Mouse (Mus musculus) gastrocnemius, postnatal 10 days (tissue): Measurements from ENCODE around the gene Kirrel. TPM values are rescaled to one million over a fixed set of nuclear protein-coding genes. Genes with fewer than 3 reads are reported as not detected.
A peak's percentile ranks its signal among the peaks of the same experiment; 100 is the strongest.
"Not testable (repeated sequence)": the region's sequence is repeated elsewhere in the genome, so short reads cannot be mapped to it uniquely, and the experiment has no call there.

Experiments
- DNase-seq: peaks from one replicate; pipeline ENCODE4 v3.0.0; 2021; ENCODE audit warnings: mixed read lengths
- total RNA-seq, 2 experiments: library from RNA; stranded (reverse); gene quantifications; 2 replicates each; pipeline ENCODE4 v1.2.3; 2021

The Kirrel gene
- total RNA-seq, 2 experiments from 2014 or later = 13.7 to 19.0 TPM

DNA sequence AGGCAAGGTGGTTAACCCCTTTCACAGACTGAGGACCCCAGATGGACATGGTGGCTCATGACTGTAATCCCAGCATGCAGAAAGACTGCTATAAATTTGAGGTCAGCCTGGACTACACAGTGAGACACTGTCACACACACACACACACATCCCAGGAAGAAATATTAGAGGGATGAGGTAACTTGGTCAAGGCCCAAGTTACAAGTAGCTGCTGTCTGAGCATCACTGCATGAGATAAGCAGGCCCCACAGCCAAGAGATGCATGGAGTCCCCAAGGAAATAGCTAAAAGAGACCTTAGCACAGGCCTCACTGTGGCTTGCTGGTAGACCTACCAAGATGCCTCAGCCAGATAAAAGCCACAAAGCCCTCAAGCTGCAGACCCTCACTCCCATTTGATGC, 39.6 kb downstream of the Kirrel start:
- no peak for DNase-seq

DNA sequence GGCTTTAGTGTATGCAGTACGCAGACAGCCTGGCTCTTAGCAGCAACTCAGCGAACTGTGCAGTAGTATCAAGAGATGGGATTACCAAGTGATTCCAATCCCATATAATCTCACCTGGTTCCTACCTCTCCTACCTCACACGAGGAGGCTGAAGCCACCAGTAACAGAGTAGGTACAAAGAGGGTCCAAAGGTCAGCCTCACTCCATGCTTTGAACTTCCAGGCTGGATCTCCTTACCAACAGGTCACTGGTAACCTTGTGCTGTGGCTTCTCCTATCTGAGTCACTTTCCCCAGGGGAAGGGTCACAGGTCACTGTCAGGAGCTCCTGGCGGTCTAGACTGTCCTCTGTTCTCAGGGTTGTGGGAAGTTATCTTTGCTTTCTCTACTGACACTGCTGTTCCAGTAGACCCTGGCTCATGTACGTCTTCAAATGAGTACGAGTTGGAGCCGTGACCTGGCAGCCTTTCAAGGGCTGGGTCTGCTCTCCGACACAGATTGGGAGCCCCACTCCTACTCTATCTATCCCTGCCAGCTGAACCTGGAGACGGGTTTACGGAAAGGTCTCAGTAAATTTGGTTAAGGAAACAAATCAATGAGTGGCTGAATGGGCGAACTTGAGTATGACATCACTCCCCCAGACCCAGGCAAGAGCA, 42.7 kb downstream of the Kirrel start:
- DNase-seq = no peak

DNA sequence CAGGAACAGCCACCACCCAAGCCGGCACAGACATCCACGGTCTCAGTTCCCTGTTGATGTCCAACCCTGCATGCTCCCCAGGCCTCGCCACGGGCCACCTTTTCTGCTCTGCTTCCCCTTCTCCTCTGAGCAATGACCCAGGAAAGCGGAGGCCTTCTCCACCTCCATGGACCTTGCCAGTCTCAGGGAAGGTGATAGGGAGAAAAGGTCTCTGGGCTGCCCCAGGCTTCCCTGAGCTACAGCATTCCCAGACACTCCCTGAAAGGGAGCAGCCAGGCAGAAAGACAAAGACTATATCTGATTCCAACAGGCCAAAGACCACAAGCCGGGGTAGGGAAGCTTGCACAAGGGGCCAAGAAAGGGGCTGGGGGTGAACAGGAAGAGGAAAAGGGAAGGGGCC, 43.6 kb downstream of the Kirrel start:
- DNase-seq = no peak

- DNase-seq = no peak
These were observed 50.8 kb downstream of the Kirrel start for GRCm38 (mm10) chr3:87123795-87124194.

DNA sequence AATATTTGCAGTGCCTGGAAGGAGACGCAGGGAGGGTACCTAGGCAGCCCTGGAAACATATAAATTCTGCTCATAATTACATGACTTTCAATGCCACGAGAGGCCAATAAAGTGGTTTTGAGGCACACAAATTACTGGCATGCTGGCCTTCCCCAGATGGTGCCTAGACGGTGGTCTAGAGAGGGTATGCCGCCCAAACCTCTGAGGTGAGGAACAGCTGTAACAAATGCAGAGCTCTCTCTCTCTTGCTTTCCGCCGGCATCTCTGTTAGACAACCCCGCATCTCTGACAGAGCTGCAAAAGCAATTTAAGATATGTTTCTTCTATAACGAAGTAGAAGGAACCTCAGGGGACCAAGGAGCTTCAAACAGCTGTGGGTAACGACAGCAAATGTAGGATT, 56.3 kb downstream of the Kirrel start:
- no peak for DNase-seq

- peak; percentile 28 for DNase-seq
These were observed 56.9 kb downstream of the Kirrel start for GRCm38 (mm10) chr3:87117632-87118031.

- DNase-seq = no peak
These were observed 58.6 kb downstream of the Kirrel start for GRCm38 (mm10) chr3:87115726-87116540.

DNA sequence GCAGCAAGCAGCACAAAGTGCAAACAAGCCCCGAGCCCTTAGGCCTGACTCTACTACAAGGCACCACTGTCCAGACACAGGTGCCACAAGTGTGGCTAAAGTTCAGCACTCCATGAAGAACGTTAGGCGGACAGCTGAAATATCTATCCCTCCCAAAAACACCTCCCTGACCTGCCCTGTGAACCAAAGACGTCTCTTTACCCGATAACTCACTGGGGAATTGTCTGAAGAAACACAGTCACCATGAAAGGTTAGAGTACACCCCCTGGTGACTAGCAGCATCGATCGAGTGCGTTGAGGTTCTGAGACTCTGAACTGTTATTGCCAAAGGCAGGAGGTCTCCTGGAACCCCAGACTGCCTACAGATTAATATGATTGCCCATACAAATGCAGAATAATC, 59.3 kb downstream of the Kirrel start:
- no peak for DNase-seq

DNA sequence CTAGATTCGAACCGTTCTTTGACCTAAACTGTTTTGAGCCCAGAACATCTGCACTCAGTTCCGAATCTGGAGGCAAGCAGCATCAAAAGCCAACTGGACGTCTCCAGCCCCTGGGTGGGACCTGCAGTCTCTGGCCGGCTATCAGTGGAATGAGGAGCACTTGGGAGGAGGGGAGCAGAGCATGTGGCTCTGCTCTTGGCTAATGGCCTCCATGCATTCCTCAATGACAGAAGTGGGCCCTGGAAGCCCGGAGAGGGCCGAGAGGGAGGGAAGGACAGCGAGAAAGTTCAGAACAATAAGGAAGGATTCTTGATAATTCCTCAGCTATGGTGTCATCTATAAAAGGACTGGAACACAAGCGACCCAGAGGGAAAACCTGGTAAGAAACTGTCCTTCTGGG, 59.7 kb downstream of the Kirrel start:
- peak; percentile 19 for DNase-seq

GRCm38 (mm10) chr3:87113881-87114280, 60.7 kb downstream of the Kirrel start:
- DNase-seq = not testable (repeated sequence)

DNA sequence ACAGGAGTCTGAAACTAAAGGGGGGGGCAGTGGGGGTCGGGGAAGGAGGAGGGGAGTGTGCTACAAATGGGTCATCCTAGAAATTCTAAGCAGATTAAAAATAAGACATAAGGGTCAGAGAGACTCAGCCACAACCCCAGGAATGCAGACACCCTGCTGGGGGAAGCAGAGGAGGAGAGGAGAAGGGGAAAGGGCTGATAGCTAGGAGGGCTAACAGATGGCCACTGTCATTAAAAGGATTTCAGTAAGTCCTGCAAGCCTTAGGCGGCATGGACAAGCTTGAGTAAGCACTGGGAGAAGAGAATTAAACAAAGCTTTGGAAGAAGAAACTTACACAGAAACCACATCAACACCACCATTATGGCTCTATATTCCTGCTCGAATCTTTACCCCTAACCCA, 62.3 kb downstream of the Kirrel start:
- no peak for DNase-seq

- DNase-seq = no peak
These were observed 69.7 kb downstream of the Kirrel start for GRCm38 (mm10) chr3:87104856-87105255.

DNA sequence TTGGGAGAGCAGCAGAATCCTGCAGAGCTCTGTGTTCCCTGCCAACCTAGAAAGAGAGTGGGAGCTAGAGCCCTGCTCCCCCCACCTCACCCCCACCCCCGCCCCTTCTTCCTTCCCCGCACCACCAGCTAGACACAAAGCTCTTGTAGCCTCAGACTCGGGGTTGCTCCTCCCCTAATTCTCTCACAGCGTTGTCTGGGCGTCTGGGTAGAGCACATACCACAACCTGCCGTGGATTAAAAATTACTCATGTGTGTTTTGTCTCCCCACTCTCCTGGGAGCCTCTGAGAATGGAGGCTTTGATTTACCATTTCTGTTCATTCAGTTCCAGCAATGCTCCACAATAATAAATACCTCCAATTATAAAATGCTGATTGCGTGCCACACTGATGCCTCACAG, 72.2 kb downstream of the Kirrel start:
- DNase-seq = no peak

DNA sequence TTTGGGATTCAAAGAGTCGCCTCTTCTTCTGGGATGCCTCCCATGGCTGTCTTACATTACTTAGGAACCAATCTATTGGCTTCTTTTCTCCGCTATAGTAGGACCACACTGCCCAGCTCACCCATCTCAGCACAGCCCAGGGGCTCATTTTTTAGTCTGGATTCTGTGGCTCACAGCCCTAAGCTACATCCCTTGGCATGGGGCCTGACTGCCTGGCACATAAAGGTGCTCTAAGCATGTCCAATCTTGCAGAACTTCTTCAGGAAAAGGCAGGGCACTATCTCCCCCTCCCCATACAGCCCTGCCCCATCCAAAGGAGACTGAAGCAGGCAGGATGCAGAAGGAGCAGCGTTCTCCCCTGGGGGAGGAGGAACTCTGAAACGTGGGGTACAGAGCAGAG, 73.6 kb downstream of the Kirrel start:
- DNase-seq = no peak

DNA sequence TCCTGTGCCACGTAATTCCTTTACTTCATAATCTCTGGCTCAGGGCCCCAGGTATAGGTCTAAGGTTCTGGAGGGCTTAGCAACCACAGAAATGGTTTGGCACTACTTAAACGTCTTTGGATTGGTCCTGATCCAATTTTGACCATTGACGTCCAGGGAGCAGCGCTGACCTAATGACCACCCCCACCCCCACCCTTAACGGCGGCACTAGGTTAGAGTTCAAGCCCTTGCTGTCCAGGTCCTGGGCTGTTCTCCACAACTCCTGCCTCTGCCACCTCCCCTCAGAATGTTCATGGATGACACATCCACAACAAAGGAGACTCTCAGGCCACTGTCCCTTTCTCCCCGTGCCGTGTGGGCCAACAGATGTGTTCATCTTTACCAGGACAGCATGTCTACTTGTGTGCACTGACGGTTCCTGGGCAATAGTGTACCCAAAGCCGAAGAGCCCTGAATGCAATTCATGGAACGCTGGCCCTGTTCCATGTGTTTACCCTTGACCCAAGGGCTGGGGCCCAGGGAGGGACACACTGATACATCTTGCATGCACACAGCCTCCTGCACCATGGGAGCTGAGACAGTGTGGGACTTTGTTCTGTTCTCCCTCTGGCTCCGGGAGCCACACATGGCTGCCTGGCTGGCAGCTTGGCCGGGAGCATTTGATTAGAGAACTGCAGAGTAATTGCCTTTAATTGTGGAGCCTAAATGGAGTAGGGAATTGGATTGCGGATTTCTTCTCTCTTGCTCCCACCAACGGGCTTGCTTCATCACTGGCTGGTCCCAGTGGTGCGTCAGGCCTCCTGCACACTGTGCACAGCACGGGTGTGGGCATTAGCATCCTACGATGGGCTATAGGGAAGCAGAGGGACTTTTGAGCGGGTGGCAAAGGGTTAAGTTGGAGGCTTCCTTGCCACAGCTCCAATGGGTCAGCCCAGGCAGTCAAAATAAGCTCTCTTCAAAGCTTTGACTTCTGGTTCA, 76.3 kb downstream of the Kirrel start:
- DNase-seq = no peak

DNA sequence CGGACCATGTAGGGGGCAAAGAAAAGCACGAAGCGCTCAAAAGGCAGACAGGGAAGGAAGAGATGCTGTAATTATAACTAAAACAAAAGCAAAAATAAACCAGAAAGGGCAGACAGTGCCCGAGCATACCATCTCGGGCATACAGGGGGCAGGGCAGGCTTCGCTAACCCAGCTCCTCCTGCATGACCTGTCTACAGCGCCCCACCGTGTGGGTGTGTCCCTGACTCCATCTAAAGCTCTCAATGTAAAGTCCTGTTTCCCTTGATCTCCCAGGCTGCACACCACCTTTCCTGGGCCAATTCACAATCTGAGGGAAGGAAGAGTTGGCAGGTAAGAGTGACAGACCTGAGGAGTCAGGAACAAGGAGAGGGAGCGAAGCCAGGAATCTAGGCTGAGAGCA, 77.3 kb downstream of the Kirrel start:
- no peak for DNase-seq

- DNase-seq = no peak
These were observed 80.8 kb downstream of the Kirrel start for GRCm38 (mm10) chr3:87093718-87094117.

GRCm38 (mm10) chr3:87089694-87090565, 84.6 kb downstream of the Kirrel start:
- peak; percentile 47 for DNase-seq

- peak; percentile 37 for DNase-seq
These were observed 87.4 kb downstream of the Kirrel start for GRCm38 (mm10) chr3:87087146-87087545.

- peak; percentile 77 for DNase-seq
These were observed 92.3 kb downstream of the Kirrel start for GRCm38 (mm10) chr3:87082235-87082634.

DNA sequence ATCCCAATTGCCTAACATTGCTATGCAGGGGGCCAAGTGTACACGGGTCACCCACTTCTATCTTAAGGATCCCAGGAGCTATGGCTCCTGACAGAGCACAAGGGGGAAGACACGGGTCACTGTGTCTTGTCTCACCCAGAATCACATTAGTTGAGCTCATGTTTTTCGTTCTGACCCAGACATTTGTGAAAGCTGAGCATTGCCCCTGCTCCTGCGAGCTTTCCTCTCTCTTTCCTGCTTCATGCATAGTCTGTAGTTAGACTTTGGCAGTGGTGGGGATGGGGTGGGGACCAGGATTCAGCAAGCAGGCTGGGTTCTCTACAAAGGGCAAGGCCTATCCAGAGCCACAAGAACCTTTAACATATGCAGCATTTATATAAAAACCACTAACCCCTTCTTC, 94.8 kb downstream of the Kirrel start:
- no peak for DNase-seq

DNA sequence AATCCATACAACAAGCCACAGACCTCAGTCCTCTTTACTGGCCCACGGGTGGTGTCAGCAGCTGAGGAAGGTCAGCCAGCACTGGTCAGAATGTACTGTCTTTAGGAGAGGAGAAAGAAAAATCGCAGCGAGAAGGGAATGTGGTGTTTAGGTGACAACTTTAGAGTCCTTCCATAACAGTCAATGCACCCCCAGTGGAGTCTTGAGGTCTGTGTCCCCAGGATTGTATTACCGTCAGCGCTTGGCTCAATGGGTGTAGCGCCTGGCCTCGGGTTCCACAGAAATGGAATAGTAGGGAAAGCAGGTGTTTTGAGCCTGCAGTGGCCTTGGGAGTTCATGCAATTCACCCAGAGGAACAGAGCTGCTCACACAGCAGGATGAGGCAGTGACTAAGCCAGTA, 95.2 kb downstream of the Kirrel start:
- DNase-seq = no peak
